Mouse (Mus musculus): ENCODE measurements around the gene Pitpnm1.

- TF ChIP-seq CTCF (IDR thresholded peaks at IDR 0.05; ENCODE audit: insufficient read depth, low read depth, low read length) (no peak), POLR2A (IDR thresholded peaks at IDR 0.05; ENCODE audit: insufficient read depth, low read depth, low read length) (no peak)
Observed at GRCm38 (mm10) chr19:4114551-4114950, 14.8 kb downstream of the Pitpnm1 start.

Measured in olfactory bulb, adult 2 months (tissue).